Mouse (Mus musculus): ENCODE data around the gene Nfkb1. TPM values are rescaled to one million over a fixed set of nuclear protein-coding genes. Genes with fewer than 3 reads are reported as not detected.

Nfkb1 gene
- polyA plus RNA-seq, 3 experiments from 2014 or later, result 95.7 to 123 (median 121) TPM

GRCm38 (mm10) chr3:135699523-135700264, 8.3 kb upstream of the Nfkb1 start:
- no peak for ATAC-seq

- peak; percentile 49 for ATAC-seq
Measured at GRCm38 (mm10) chr3:135698466-135698975, 7.2 kb upstream of the Nfkb1 start.

GRCm38 (mm10) chr3:135696262-135696661, 4.9 kb upstream of the Nfkb1 start:
- ATAC-seq, result no peak

GRCm38 (mm10) chr3:135692999-135693398, 1.7 kb upstream of the Nfkb1 start:
- ATAC-seq, result no peak

GRCm38 (mm10) chr3:135690568-135691190, 668 bp downstream of the Nfkb1 start:
- ATAC-seq, result peak; percentile 23

GRCm38 (mm10) chr3:135689773-135690567, 1.4 kb downstream of the Nfkb1 start:
- ATAC-seq, result peak; percentile 4

GRCm38 (mm10) chr3:135688970-135689772, 2.2 kb downstream of the Nfkb1 start:
- peak; percentile 46 for ATAC-seq

GRCm38 (mm10) chr3:135687965-135688364, 3.4 kb downstream of the Nfkb1 start:
- no peak for ATAC-seq

GRCm38 (mm10) chr3:135686419-135686818, 4.9 kb downstream of the Nfkb1 start:
- ATAC-seq, result no peak

GRCm38 (mm10) chr3:135683275-135683674, 8.1 kb downstream of the Nfkb1 start:
- ATAC-seq, result peak; percentile 20

- no peak for ATAC-seq
Measured at GRCm38 (mm10) chr3:135682240-135682639, 9.1 kb downstream of the Nfkb1 start.

- ATAC-seq, result no peak
Measured at GRCm38 (mm10) chr3:135681272-135681783, 10.0 kb downstream of the Nfkb1 start.

- no peak for ATAC-seq
Measured at GRCm38 (mm10) chr3:135680213-135680843, 11.0 kb downstream of the Nfkb1 start.

GRCm38 (mm10) chr3:135677064-135677463, 14.3 kb downstream of the Nfkb1 start:
- ATAC-seq, result peak; percentile 22

GRCm38 (mm10) chr3:135676364-135676763, 15.0 kb downstream of the Nfkb1 start:
- no peak for ATAC-seq

- peak; percentile 59 for ATAC-seq
Measured at GRCm38 (mm10) chr3:135675480-135675879, 15.9 kb downstream of the Nfkb1 start.

GRCm38 (mm10) chr3:135674716-135675392, 16.5 kb downstream of the Nfkb1 start:
- peak; percentile 20 for ATAC-seq

GRCm38 (mm10) chr3:135673695-135674094, 17.7 kb downstream of the Nfkb1 start:
- ATAC-seq, result no peak

- ATAC-seq, result no peak
Measured at GRCm38 (mm10) chr3:135673041-135673440, 18.3 kb downstream of the Nfkb1 start.

- ATAC-seq, result no peak
Measured at GRCm38 (mm10) chr3:135672135-135672534, 19.2 kb downstream of the Nfkb1 start.

GRCm38 (mm10) chr3:135670869-135671268, 20.5 kb downstream of the Nfkb1 start:
- no peak for ATAC-seq
